Mouse (Mus musculus) A20 (cell line): ENCODE results near the gene Wdcp.
"Not testable (repeated sequence)": the region's sequence is repeated elsewhere in the genome, so short reads cannot be mapped to it uniquely, and the experiment has no call there.

Source experiments
- DNase-seq: peaks from one replicate; pipeline ENCODE4 v3.0.0-alpha.2; 2011; ENCODE audit warnings: low read depth, low spot score

The Wdcp gene

DNA sequence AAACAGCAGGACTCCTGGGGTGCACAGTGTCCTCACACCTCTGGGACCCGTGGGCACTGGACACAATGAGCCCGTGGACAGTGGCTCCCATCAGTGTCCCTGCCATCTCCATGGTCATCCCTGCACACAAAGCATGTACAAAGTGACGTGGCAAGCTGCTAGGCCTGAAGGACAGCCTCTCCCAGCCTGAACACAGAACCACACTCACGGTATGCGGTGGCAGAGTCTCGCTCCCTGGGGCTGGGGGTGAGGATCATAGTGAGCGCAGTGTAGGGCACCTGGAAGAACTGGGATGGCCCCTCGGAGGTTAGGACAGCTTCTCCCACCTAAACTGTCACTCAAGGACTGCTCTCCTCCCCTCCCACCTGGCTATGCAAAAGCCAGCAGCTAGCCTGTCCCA is 25.8 kb downstream of the Wdcp start:
- DNase-seq = no peak

GRCm38 (mm10) chr12:4871260-4871659 is 28.2 kb downstream of the Wdcp start:
- DNase-seq = no peak

GRCm38 (mm10) chr12:4872273-4872672 is 29.2 kb downstream of the Wdcp start:
- peak; percentile 46 for DNase-seq

GRCm38 (mm10) chr12:4872983-4873477 is 29.9 kb downstream of the Wdcp start:
- DNase-seq = no peak

DNA sequence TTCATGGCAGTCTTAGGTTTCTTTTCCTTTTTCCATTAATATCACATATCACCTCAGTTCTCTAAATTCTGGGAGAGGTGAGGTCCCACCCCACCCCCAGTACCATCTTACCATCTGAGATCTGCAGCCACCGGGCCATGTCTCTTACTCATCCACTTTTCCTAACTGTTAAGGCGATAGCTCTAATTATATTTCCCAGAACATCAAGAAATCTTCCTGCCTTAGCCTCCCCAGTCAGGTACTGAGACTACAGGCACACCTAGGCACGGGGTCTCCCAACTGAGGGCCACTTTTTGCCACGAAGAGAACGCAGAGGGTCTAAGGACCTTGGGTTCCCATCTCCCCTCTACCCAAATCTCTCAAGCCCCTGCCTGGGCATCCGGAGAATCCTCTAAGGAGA is 30.4 kb downstream of the Wdcp start:
- no peak for DNase-seq

DNA sequence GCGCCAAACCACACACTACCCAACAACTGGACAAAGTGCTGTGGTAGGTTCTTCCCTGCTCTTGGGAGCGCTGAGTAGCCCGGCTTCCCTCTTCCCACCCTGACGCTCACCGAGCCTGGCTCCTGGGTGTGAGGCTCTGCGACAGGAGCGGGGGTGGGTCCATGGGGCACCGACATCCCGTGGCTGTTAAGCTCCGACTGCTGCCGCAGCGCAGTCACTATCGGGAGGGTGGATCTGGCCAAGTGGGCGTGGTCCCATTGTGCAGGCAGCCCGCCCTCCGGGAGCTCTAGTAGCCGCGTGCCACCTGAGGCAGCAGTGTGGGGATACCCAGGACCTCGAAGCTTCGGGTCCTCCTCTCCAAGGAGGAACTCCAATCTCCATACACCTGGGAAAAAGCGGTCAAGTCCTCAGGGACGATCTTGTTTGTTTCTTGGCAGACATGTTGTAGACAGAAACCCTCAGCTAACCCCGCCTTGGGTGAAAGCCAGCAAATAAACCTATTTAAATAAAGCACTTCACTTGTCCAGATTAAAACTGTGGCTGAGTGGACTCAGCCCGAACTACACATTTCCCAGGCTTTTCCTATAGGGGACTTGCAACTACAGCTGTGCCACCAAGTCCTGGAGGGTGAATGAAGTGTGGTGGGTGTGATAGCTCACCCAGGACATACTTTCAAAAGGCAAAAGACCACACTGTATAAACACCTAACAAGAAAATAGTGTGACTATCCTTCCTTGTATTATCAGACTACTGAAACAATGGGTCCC is 31.2 kb downstream of the Wdcp start, which contains the start of gene Mfsd2b:
Mfsd2b (minus strand) TSS at position 199 of the 767 bp plus-strand sequence.
- peak; percentile 75 for DNase-seq

GRCm38 (mm10) chr12:4875623-4876022 is 32.5 kb downstream of the Wdcp start:
- no peak for DNase-seq

DNA sequence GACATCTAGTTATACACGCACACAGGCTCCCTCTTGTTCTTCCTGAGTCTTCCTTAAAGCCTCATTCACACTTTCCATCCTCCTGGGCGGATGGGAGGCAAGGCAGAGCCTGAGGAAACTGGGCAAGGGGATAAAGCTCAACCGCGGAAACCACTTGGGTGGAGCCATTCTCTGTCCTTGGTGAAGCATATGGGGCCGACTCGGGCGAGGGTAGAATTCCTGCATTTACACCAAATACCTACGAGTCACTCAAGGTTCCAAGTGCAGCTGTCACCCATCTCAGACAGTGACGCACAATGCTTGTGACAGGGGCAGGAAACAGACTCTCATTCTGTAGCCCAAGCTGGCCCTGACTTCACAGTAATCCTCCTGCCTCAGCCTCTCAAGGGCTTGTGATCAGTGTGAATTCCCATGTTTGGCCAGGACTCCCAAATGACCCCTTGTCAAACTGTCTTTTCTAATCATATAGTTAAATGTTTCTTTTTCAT is 35.2 kb downstream of the Wdcp start:
- DNase-seq = no peak

DNA sequence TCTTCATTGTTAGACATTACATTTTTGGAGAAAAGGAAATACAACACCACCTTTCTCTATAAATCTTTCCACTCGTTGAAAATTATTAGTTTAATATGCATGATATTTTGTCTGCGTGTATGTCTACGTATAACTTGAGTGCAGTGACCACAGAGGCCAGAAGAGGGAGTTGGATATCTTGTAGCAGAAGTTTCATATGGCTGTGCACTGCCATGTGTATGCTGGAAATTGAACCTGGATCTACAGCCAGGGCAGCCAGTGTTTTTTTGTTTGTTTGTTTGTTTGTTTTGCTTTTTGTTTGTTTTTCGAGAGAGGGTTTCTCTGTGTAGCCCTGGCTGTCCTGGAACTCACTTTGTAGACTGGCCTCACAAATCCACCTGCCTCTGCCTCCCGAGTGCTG is 35.9 kb downstream of the Wdcp start:
- peak; percentile 31 for DNase-seq

DNA sequence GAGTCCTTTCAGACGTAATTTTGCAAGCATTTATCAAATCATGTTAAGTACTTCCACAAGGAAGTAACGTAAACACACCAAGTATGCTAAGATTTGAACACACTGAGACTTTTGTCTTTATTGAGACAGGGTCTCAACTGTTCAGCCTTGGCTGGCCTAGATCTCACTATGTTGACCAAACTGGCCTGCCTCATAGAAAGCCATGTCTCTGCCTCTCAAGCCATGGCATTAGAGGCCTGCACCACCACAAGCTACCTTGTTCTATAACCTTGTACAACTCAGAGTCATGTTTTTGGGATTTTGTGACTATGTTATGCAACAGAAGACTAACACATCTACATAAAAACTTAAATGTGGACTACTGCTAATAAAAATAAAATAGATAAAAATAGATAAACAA is 39.0 kb downstream of the Wdcp start:
- no peak for DNase-seq

GRCm38 (mm10) chr12:4885062-4885461 is 42.0 kb downstream of the Wdcp start:
- DNase-seq = peak; percentile 49

GRCm38 (mm10) chr12:4886581-4886980 is 43.5 kb downstream of the Wdcp start:
- DNase-seq = not testable (repeated sequence)

- no peak for DNase-seq
These were observed 45.6 kb downstream of the Wdcp start for GRCm38 (mm10) chr12:4888739-4889138.

GRCm38 (mm10) chr12:4889251-4889650 is 46.1 kb downstream of the Wdcp start:
- DNase-seq = no peak

DNA sequence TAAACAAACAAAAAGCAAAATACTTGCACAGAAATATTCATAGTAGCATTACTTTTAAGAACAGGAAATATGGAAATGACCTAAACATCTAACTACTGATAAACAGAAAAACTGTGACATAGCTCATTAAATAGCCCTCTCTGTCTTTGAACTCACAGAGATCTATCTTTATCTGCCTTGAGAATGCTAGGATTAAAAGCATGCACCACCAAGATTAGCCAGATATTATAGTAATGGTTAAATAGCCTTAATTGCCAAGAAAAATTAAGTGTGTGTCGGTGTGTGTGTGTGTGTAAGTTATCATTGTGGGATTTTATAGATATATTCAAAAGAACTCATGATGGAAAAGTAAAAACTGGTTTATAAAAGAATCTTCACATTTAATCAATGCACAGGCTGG is 46.8 kb downstream of the Wdcp start:
- no peak for DNase-seq

DNA sequence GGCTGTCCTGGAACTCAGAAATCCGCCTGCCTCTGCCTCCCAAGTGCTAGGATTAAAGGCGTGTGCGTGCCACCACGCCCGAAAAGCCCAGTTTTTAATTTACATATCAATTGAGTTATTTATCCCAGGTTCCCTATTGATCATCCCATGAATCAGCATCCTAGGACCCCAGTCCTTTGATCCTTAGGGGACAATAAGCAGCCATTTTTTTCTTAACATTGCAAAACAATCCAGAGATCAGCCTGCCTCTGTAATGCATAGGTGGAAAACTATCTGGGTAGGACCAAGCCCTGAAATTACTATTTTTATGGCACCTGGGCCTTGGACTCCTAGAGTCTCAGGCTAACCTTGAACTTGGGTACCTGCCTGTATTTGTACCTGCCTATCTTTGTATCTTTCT is 54.9 kb downstream of the Wdcp start:
- DNase-seq = no peak

GRCm38 (mm10) chr12:4905946-4906345 is 62.8 kb downstream of the Wdcp start:
- no peak for DNase-seq

DNA sequence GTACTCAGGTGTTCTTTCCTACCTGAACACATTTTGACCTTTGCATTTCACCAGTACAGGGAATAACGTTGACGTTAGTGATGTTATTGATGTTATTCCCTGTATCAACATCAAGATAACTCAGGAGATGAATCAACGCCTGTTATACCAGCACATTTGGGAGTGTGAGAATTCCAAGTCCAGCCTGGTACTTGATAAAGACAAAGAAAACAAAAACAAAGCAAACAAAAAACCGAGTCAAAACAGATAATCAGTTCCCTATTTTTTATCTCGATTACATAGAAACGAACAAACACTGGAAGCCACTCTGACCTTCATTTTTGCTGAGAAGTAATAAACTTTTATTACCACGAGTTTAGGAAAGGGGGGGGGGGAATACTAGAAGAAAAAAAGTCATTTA is 63.4 kb downstream of the Wdcp start:
- DNase-seq = no peak

DNA sequence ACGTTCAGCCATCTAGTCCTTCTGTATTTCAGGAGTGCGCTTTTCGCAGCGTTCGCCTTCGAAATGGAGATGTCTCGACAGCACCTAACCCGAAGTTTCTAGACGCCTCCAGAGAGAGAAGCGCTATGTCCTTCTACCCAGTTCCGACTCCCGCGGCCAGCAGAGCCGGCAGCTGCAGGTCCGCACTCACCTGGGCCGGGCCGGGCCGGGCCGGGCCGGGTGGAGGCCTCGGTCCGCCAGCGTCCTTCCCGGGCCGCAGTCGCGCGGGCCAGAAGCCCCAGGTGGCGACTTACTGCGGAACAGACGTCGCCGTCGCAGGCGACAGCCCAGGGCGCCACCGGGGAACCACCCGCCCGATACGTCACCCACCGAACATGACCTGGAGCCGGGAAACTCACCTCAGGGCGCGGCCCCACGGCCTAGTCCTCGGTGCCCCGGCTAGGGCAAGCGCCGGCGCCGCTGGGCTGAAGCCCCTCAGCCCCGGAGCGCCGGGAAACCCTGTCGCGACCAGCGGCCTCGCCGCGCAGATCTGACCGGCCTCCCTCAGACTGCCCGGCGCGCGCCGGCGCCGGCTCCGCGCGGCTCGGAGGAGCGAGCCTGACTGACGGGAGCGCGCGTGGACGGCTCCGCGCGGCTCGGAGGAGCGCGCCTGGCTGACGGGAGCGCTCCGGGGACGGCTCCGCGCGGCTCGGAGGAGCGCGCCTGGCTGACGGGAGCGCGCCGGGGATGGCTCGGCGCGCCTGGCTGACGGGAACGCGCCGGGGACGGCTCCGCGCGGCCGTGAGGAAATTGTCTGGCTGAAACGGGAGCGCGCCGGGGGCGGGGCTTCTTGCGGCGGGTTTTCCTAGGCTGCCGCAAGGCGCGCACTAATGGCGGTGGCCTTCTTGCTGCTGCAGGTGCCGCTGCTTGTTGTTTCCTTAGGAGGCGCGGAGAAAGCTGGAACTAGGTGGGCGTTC is 64.1 kb downstream of the Wdcp start, which contains the start of gene Ubxn2a:
Ubxn2a (minus strand) TSS at position 755 of the 956 bp plus-strand sequence.
- peak; percentile 95 for DNase-seq

DNA sequence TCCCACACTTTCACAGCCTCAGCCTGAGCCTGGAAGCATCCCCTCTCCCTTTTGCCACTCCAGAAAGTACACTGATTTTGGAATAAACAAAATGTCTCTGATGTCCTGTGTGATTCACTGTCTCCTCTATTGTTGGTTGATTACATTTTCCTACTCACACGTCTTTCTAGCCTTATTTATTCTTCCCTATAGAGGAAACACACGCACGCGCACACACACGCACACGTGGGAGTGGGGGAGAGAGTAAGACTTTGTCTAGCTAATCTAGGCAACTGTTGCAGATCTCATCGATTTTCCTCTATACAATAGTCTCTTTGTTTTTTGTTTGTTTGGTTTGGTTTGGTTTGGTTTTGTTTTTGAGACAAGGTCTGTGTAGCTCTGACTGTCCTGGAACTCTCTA is 65.3 kb downstream of the Wdcp start:
- peak; percentile 35 for DNase-seq
